ENCODE assay signal across 7 mouse cellular contexts in genomic region chr19:7205326-7205725, GRCm38 (mm10). TPM values are rescaled to one million over a fixed set of nuclear protein-coding genes. Genes with fewer than 3 reads are reported as not detected.
A peak's percentile ranks its signal among the peaks of the same experiment; 100 is the strongest.
DNase-seq lines count a peak whose midpoint lies in the region; ATAC-seq and TF ChIP-seq lines count a peak whose summit lies in the region.

No protein-coding gene starts in this region.

- peak overlapping the region; percentile 81 for H3K4me3 ChIP-seq in lung, embryonic 15.5 days
- peak overlapping the region; percentile 68 for H3K4me3 ChIP-seq in embryonic facial prominence, embryonic 14.5 days (ENCODE audit: low read depth, low read length)
- peak overlapping the region; percentile 72 for H3K4me3 ChIP-seq in intestine, postnatal 0 days (ENCODE audit: low read depth, low read length)
- H3K4me3 ChIP-seq in olfactory bulb, adult 2 months (ENCODE audit: insufficient read depth, low read depth, low read length) = peak overlapping the region; percentile 60

- H3K27me3 ChIP-seq in lung, embryonic 15.5 days = no peaks in the 10 kb centered on the region
- no peaks in the 10 kb centered on the region for H3K27me3 ChIP-seq in embryonic facial prominence, embryonic 14.5 days (replicated peaks; ENCODE audit: control insufficient read depth, insufficient read depth, low read length)
- no peaks in the 10 kb centered on the region for H3K27me3 ChIP-seq in intestine, postnatal 0 days (replicated peaks; ENCODE audit: control insufficient read depth, insufficient read depth, low read length)

- no peak for ATAC-seq in lung, embryonic 15.5 days (ENCODE audit: borderline replicate concordance, extremely low read depth, low FRiP score, low TSS enrichment)
- no peak for ATAC-seq in embryonic facial prominence, embryonic 14.5 days (ENCODE audit: low read depth)
- no peak for ATAC-seq in intestine, postnatal 0 days
- ATAC-seq in megakaryocyte-erythroid progenitor cell, adult 5-6 weeks (replicated peaks; ENCODE audit: low FRiP score, low TSS enrichment, poor library complexity, severe bottlenecking) = no peak

- peak overlapping the region; percentile 80 for H3K9ac ChIP-seq in lung, embryonic 15.5 days
- peak overlapping the region; percentile 73 for H3K9ac ChIP-seq in embryonic facial prominence, embryonic 14.5 days (ENCODE audit: low read depth, low read length)
- peak overlapping the region; percentile 74 for H3K9ac ChIP-seq in intestine, postnatal 0 days (ENCODE audit: low read depth, low read length)

- H3K27ac ChIP-seq in lung, embryonic 15.5 days = peak overlapping the region; percentile 97
- H3K27ac ChIP-seq in embryonic facial prominence, embryonic 14.5 days (replicated peaks; ENCODE audit: low read depth, low read length) = peak overlapping the region; percentile 85
- H3K27ac ChIP-seq in intestine, postnatal 0 days (ENCODE audit: low read depth, low read length) = peak overlapping the region; percentile 95
- no peak overlapping the region for H3K27ac ChIP-seq in olfactory bulb, adult 2 months (ENCODE audit: insufficient read depth, low read depth, low read length)

- H3K9me3 ChIP-seq in lung, embryonic 15.5 days = no peaks in the 10 kb centered on the region
- H3K9me3 ChIP-seq in embryonic facial prominence, embryonic 14.5 days (ENCODE audit: control insufficient read depth, low read length) = no peaks in the 10 kb centered on the region
- no peaks in the 10 kb centered on the region for H3K9me3 ChIP-seq in intestine, postnatal 0 days (ENCODE audit: control insufficient read depth)

- no peak for TF ChIP-seq CTCF in intestine, postnatal 0 days (IDR thresholded peaks at IDR 0.05; ENCODE audit: low read depth)
- no peak for TF ChIP-seq CTCF in olfactory bulb, adult 2 months (IDR thresholded peaks at IDR 0.05; ENCODE audit: insufficient read depth, low read depth, low read length)

- H3K36me3 ChIP-seq in lung, embryonic 15.5 days = peaks cover 38% of the 10 kb centered on the region
- peaks cover 39% of the 10 kb centered on the region for H3K36me3 ChIP-seq in embryonic facial prominence, embryonic 14.5 days (ENCODE audit: control insufficient read depth, insufficient read depth, low read length)
- peaks cover 25% of the 10 kb centered on the region; the same call in 1 of the 2 replicates for H3K36me3 ChIP-seq in intestine, postnatal 0 days (ENCODE audit: control insufficient read depth, insufficient read depth)

- TF ChIP-seq POLR2A in olfactory bulb, adult 2 months (IDR thresholded peaks at IDR 0.05; ENCODE audit: insufficient read depth, low read depth, low read length) = no peak

- WGBS in lung, embryonic 15.5 days = 18% methylated on average over 7 of the region's 7 CpGs
- 24% methylated on average over 7 of the region's 7 CpGs for WGBS in embryonic facial prominence, embryonic 14.5 days
- 22% methylated on average over 7 of the region's 7 CpGs for WGBS in intestine, postnatal 0 days
- 15% methylated on average over 7 of the region's 7 CpGs for WGBS in olfactory bulb, adult 2 months

- peak overlapping the region; percentile 72 for H3K4me2 ChIP-seq in lung, embryonic 15.5 days
- peak overlapping the region; percentile 79 for H3K4me2 ChIP-seq in embryonic facial prominence, embryonic 14.5 days (ENCODE audit: low read depth, low read length)
- peak overlapping the region; percentile 74 for H3K4me2 ChIP-seq in intestine, postnatal 0 days (replicated peaks; ENCODE audit: low read depth)

- peaks cover 18% of the 10 kb centered on the region for H3K4me1 ChIP-seq in lung, embryonic 15.5 days
- H3K4me1 ChIP-seq in embryonic facial prominence, embryonic 14.5 days (ENCODE audit: control insufficient read depth, insufficient read depth, low read length) = peaks cover 10% of the 10 kb centered on the region
- H3K4me1 ChIP-seq in intestine, postnatal 0 days (replicated peaks; ENCODE audit: control insufficient read depth, insufficient read depth, low read length) = 0 out of 2 replicates have a peak, but pooled peaks cover 4% of the 10 kb centered on the region
- 0 out of 2 replicates have a peak, but pooled peaks cover 4% of the 10 kb centered on the region for H3K4me1 ChIP-seq in olfactory bulb, adult 2 months (ENCODE audit: control insufficient read depth, insufficient read depth, low read length)

- no peak for DNase-seq in lung, postnatal 10 days
- DNase-seq in embryonic facial prominence, embryonic 14.5 days (ENCODE audit: low spot score) = no peak
- no peak for DNase-seq in cerebellum, postnatal 14 days

RNA-seq across cellular contexts. Expression of gene Otub1, which starts 0.8 kb away (rescaled TPM):
- 188 and 194 TPM in 2 replicates for polyA plus RNA-seq in lung, embryonic 15.5 days (2015; fragmentation: Nextera tagmentation; extraction: Ambion mirVana)
- 172 and 199 TPM in 2 replicates for polyA plus RNA-seq in embryonic facial prominence, embryonic 14.5 days (2014; fragmentation: Nextera tagmentation; extraction: Ambion mirVana)
- 121 and 126 TPM in 2 replicates for polyA plus RNA-seq in intestine, postnatal 0 days (2015; fragmentation: Nextera tagmentation; extraction: Ambion mirVana)
- not detected in 2 replicates for polyA plus RNA-seq in olfactory bulb, adult 2 months (2012; ENCODE audit: insufficient read depth, insufficient read length, low replicate concordance, missing spikeins)
- total RNA-seq in megakaryocyte-erythroid progenitor cell, adult 5-6 weeks (2014; fragmentation: Nextera tagmentation) = 51.9 and 60.3 TPM in 2 replicates
- total RNA-seq in megakaryocyte-erythroid progenitor cell, adult 5-6 weeks (2017) = 59.8 and 81.4 TPM in 2 replicates

RNA-seq across cellular contexts. Expression of gene Cox8a, which starts 12.1 kb away (rescaled TPM):
- polyA plus RNA-seq in lung, embryonic 15.5 days (2015; fragmentation: Nextera tagmentation; extraction: Ambion mirVana) = 793 and 848 TPM in 2 replicates
- 995 and 1,073 TPM in 2 replicates for polyA plus RNA-seq in embryonic facial prominence, embryonic 14.5 days (2014; fragmentation: Nextera tagmentation; extraction: Ambion mirVana)
- 2,194 and 2,204 TPM in 2 replicates for polyA plus RNA-seq in intestine, postnatal 0 days (2015; fragmentation: Nextera tagmentation; extraction: Ambion mirVana)
- polyA plus RNA-seq in olfactory bulb, adult 2 months (2012; ENCODE audit: insufficient read depth, insufficient read length, low replicate concordance, missing spikeins) = not detected in 2 replicates
- total RNA-seq in megakaryocyte-erythroid progenitor cell, adult 5-6 weeks (2014; fragmentation: Nextera tagmentation) = 777 and 822 TPM in 2 replicates
- 576 and 680 TPM in 2 replicates for total RNA-seq in megakaryocyte-erythroid progenitor cell, adult 5-6 weeks (2017)

RNA-seq across cellular contexts. Expression of gene Naa40, which starts 35.7 kb away (rescaled TPM):
- 55.1 and 61.5 TPM in 2 replicates for polyA plus RNA-seq in lung, embryonic 15.5 days (2015; fragmentation: Nextera tagmentation; extraction: Ambion mirVana)
- 47.8 and 48.4 TPM in 2 replicates for polyA plus RNA-seq in embryonic facial prominence, embryonic 14.5 days (2014; fragmentation: Nextera tagmentation; extraction: Ambion mirVana)
- polyA plus RNA-seq in intestine, postnatal 0 days (2015; fragmentation: Nextera tagmentation; extraction: Ambion mirVana) = 18.6 and 19.7 TPM in 2 replicates
- not detected in 2 replicates for polyA plus RNA-seq in olfactory bulb, adult 2 months (2012; ENCODE audit: insufficient read depth, insufficient read length, low replicate concordance, missing spikeins)
- total RNA-seq in megakaryocyte-erythroid progenitor cell, adult 5-6 weeks (2014; fragmentation: Nextera tagmentation) = 66.8 and 78.6 TPM in 2 replicates
- 45.4 and 49.0 TPM in 2 replicates for total RNA-seq in megakaryocyte-erythroid progenitor cell, adult 5-6 weeks (2017)
